Mouse (Mus musculus) gastrocnemius, adult 18-20 months (tissue): ENCODE measurements around the gene Ralgapa1. TPM values are rescaled to one million over a fixed set of nuclear protein-coding genes. Genes with fewer than 3 reads are reported as not detected.

Experiments used
- microRNA-seq: library from miRNA; unstranded; fragments of <30 nt; microRNA quantifications from one replicate; pipeline ENCODE4 v1.2.0, GENCODE M21; 2021
- total RNA-seq, 2 experiments: library from RNA; stranded (reverse); gene quantifications; 2 replicates each; pipeline ENCODE4 v1.2.3; 2021

The Ralgapa1 gene
- total RNA-seq, 2 experiments from 2014 or later = 41.5 to 41.9 TPM

Small RNA genes within 50 kb of the gene (microRNA-seq; reads per million reads assigned to microRNA genes)
- 1.4 reads per million for gene Gm23394

Other genes starting within 250 kb of the Ralgapa1 start
- gene Insm2, start 221.7 kb downstream of the Ralgapa1 start, total RNA-seq = not detected
- 10 to 100 TPM; 20.3 to 20.5 TPM for gene Brms1l, start 15.2 kb upstream of the Ralgapa1 start, total RNA-seq